Mouse (Mus musculus) kidney, embryonic 16.5 days (tissue): ENCODE measurements at regions not wholly inside any gene's neighbourhood (a gene's known extent, or its start where the extent isn't known, plus 50 kb on each side); places are given as distances from the start of the nearest gene placed in this dataset.
"Not testable (repeated sequence)": the region's sequence is repeated elsewhere in the genome, so short reads cannot be mapped to it uniquely, and the experiment has no call there.

Source experiments
- ATAC-seq: fragments of 200-750 bp; cut with Nextera tagmentation; 2 replicates; pipeline ENCODE4 v1.8.0; 2017; ENCODE audit warnings: moderate TSS enrichment; ENCODE audit not compliant: low FRiP score, low TSS enrichment
- H3K27ac ChIP-seq: fragments of 300-500 bp; sonication (generic); 2 replicates; pipeline ENCODE4 v1.5.1; 2014; ENCODE audit warnings: low read length
- H3K27me3 ChIP-seq: fragments of 300-500 bp; sonication (generic); 2 replicates; pipeline ENCODE4 v1.6.1; 2014; ENCODE audit warnings: low read length, control low read depth, mixed read lengths; ENCODE audit not compliant: insufficient read depth
- H3K36me3 ChIP-seq: fragments of 300-500 bp; sonication (generic); 2 replicates; pipeline ENCODE4 v1.6.1; 2014; ENCODE audit warnings: low read length, control low read depth, mixed read lengths; ENCODE audit not compliant: insufficient read depth
- H3K4me1 ChIP-seq: fragments of 300-500 bp; sonication (generic); 2 replicates; pipeline ENCODE4 v1.6.1; 2014; ENCODE audit warnings: low read length, control low read depth, mixed read lengths; ENCODE audit not compliant: insufficient read depth
- H3K4me2 ChIP-seq: fragments of 300-500 bp; sonication (generic); replicated peaks from 2 replicates; pipeline ENCODE4 v1.6.1; 2014; ENCODE audit warnings: low read depth, low read length
- H3K4me3 ChIP-seq: fragments of 300-500 bp; sonication (generic); 2 replicates; pipeline ENCODE4 v1.5.1; 2014; ENCODE audit warnings: mild to moderate bottlenecking, low read length
- H3K9ac ChIP-seq: fragments of 300-500 bp; sonication (generic); replicated peaks from 2 replicates; pipeline ENCODE4 v1.6.1; 2014; ENCODE audit warnings: low read length
- H3K9me3 ChIP-seq: fragments of 300-500 bp; sonication (generic); 2 replicates; pipeline ENCODE4 v1.6.1; 2016; ENCODE audit warnings: low read length, control low read depth
- WGBS: fragments of 180-500 bp; shearing (Covaris S2); extraction: QIAGEN DNeasy Blood & Tissue Kit; methylation state at CpG from one replicate; pipeline ENCODE4 v1.1.7; 2014; 5-methylcytosine and 5-hydroxymethylcytosine counted together

DNA sequence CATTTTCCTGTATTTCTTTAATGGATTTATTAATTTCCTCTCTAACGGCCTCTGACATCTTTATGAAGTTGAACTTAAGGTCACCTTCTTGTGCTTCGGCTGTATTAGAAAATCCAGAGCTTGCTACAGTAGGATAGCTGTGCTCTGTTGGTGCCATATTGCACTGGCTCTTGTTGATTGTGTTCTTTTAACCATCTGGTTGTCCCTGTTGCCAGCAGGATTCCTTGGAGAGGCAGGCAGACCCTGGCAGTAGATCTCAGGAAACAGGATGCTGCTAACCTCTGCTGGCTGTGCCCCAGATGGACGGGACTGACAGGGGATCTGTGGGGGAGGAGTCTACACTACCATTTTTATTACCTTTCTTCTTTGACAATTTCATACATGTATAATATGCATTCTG, 185.9 kb upstream of the Thumpd2 start:
- peak; percentile 51; the same call in 1 of the 2 replicates for ATAC-seq
- no peak overlapping the region for H3K9ac ChIP-seq
- no peaks in the 10 kb centered on the region for H3K27me3 ChIP-seq
- WGBS: 22% methylated on average over 3 of the region's 3 CpGs
- no peaks in the 10 kb centered on the region for H3K4me1 ChIP-seq
- no peak overlapping the region for H3K4me3 ChIP-seq
- no peaks in the 10 kb centered on the region for H3K36me3 ChIP-seq
- H3K4me2 ChIP-seq: no peak overlapping the region
- 0 out of 2 replicates have a peak overlapping the region, but pooled peaks have one; percentile 27 for H3K27ac ChIP-seq
- H3K9me3 ChIP-seq: no peaks in the 10 kb centered on the region

DNA sequence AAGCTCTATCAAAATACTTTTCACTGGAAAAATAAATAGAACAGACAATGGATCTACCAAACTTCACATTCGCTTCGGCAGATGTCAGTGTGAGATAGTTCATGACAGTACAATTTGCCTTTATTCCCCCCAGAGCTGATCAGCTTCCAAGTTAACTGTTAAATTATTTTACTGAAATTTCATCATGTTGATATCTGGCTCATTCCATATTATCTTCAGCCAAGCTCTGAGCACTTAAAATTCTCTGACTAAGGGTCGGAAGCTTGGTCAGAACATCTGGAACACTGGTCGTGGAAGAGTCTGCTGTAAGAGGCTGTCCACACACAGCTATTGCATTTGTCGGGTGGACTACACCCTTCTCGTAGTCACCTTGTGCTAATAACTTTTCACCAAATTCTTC, 181.3 kb upstream of the Thumpd2 start:
- Histone ChIP-seq H3K27ac (no peak overlapping the region), H3K9ac (no peak overlapping the region), H3K4me1 (no peaks in the 10 kb centered on the region), H3K4me2 (no peak overlapping the region), H3K27me3 (no peaks in the 10 kb centered on the region), H3K9me3 (no peaks in the 10 kb centered on the region), H3K4me3 (no peak overlapping the region), H3K36me3 (no peaks in the 10 kb centered on the region)
- ATAC-seq: no peak
- WGBS: 93% methylated on average over 6 of the region's 6 CpGs

DNA sequence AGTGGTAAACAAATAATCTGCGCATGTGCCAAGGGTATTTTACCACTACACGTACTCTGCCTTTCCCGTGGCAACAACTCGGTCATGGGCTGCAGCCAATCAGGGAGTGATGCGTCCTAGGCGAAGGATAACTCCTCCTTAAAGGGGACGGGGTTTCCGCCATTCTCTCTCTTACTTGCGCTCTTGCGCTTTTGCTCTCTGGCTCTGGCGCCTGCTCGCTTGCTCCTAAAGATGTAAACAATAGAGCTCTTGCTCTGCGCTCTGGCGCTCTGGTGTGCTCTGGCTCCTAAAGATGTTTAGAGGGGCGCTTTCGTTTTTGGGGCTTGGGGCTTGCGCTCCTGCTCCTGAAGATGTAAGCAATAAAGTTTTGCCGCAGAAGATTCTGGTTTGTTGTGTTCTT, 166.9 kb upstream of the Thumpd2 start:
- H3K4me1 ChIP-seq, H3K9ac ChIP-seq, H3K27ac ChIP-seq, ATAC-seq, H3K4me3 ChIP-seq, H3K9me3 ChIP-seq, H3K27me3 ChIP-seq, H3K36me3 ChIP-seq, H3K4me2 ChIP-seq: not testable (repeated sequence)
- whole genome bisulfite sequencing: 95% methylated on average over 9 of the region's 18 CpGs

DNA sequence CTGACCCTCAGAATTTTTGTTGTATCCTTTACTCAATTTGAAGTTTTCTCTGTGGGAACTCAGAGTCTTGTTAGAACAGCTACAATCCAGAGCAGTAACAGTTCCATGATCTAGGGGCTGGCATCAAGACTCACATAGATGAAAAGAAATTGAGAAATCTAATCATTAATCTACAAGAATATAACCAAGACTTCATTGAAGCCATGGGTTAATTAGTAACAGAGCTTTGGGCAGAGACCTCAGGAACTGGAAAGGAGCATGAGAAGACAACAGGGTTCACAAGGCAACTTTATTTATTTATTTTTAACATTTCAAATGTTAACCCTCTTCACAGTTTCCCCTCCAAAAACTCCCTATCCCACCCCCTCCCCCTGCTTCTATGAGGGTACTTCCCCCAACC, 160.4 kb upstream of the Thumpd2 start:
- Histone ChIP-seq H3K4me3 (no peak overlapping the region), H3K4me2 (no peak overlapping the region), H3K27ac (no peak overlapping the region), H3K27me3 (no peaks in the 10 kb centered on the region), H3K4me1 (no peaks in the 10 kb centered on the region), H3K9ac (no peak overlapping the region), H3K9me3 (no peaks in the 10 kb centered on the region), H3K36me3 (no peaks in the 10 kb centered on the region)
- ATAC-seq: no peak

DNA sequence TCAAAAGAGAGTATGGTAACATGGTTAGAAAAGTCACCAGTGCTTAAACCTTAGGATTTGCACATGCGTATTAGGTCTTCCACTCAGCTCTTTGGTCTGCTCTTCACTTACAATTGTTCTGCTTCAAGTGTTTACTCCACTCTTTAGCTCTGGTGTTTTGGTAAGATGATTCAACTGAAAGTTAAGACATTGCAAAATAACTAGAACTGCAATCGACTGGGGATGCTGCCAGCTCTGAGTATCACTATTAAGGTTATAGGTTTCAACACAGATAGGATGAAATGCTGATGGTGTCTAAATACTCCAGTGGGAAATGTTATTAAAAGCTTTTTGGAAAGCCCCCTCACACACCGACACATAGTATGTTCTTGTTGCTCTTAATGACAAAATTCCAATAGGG, 156.6 kb upstream of the Thumpd2 start:
- 91% methylated on average over 3 of the region's 3 CpGs for WGBS

DNA sequence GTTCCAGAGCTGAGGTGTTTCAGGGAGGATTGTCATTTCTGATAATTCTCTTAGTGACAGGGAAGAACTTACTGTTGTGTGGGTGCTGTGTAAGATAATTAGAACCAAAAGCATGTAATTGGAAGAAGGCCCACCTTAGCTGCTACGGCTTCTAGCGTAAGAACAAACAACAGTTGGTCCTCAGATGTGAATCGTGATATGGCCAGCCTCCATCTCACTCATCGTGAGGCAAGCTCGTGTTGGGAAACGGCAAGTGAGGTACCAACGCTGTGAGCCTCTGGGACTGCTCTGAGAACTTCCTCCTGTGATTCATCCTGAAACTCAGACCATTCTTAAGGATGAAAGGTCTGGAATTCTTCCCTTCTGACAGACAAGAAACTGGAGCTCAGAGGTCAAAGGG, 150.0 kb upstream of the Thumpd2 start:
- WGBS: 88% methylated on average over 7 of the region's 7 CpGs
- no peak for ATAC-seq
- no peaks in the 10 kb centered on the region for H3K9me3 ChIP-seq
- H3K4me2 ChIP-seq: no peak overlapping the region
- H3K9ac ChIP-seq: no peak overlapping the region
- no peaks in the 10 kb centered on the region for H3K4me1 ChIP-seq
- H3K27ac ChIP-seq: no peak overlapping the region
- no peaks in the 10 kb centered on the region for H3K36me3 ChIP-seq
- H3K4me3 ChIP-seq: no peak overlapping the region
- H3K27me3 ChIP-seq: no peaks in the 10 kb centered on the region

More for the DNA sequence above, 156.6 kb upstream of the Thumpd2 start:
- H3K9me3 ChIP-seq: no peaks in the 10 kb centered on the region
- no peak overlapping the region for H3K9ac ChIP-seq
- H3K4me1 ChIP-seq: no peaks in the 10 kb centered on the region
- no peak overlapping the region for H3K27ac ChIP-seq
- H3K4me3 ChIP-seq: no peak overlapping the region
- H3K36me3 ChIP-seq: no peaks in the 10 kb centered on the region
- ATAC-seq: no peak
- H3K27me3 ChIP-seq: no peaks in the 10 kb centered on the region
- no peak overlapping the region for H3K4me2 ChIP-seq

DNA sequence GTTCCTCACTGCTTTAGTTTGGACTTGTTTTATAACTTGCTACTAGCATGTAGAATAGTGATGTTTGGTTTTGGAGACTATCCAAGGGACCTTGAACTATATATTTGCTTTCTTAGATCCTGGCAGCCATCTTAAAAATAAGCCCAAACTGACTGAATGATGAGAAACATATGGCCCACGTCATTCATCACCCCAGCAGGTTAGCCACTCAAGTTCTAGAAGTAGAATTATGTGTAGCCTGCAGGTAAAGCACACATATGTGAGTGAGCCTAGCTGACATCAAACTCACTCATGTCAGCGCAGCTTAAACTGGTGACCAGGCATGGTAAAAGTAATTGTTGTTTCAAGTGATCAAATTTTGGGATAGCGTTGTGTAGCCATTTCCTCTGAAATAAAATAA, 147.2 kb upstream of the Thumpd2 start:
- Histone ChIP-seq H3K4me2 (no peak overlapping the region), H3K27ac (no peak overlapping the region), H3K36me3 (no peaks in the 10 kb centered on the region), H3K9me3 (peaks cover 1% of the 10 kb centered on the region; the same call in 1 of the 2 replicates), H3K9ac (no peak overlapping the region), H3K4me1 (no peaks in the 10 kb centered on the region), H3K4me3 (no peak overlapping the region), H3K27me3 (no peaks in the 10 kb centered on the region)
- ATAC-seq: no peak
- 77% methylated on average over 3 of the region's 3 CpGs for WGBS

DNA sequence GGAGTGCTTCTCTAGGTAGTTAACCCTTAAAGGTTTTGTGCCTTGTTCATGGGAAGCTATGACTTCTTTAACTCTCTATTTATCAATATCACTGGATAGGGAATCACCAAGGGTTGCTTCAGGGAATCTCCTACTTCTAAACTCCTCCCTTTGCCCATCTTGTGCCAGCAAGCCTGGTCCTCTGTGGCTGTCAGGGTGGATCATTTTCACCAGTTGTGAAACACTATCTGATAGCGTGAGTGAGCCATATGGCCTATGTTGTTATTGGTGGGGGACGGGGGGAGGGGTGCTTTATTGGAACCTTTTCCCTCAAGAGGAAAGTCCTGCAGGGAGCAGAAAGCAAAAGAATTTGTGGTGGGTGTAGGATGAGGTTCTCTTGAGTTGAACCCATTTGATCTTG, 145.5 kb upstream of the Thumpd2 start:
- WGBS: 72% methylated on average over 2 of the region's 2 CpGs
- no peak overlapping the region for H3K9ac ChIP-seq
- H3K27ac ChIP-seq: no peak overlapping the region
- no peak overlapping the region for H3K4me2 ChIP-seq
- no peaks in the 10 kb centered on the region for H3K36me3 ChIP-seq
- peaks cover 14% of the 10 kb centered on the region for H3K9me3 ChIP-seq
- no peaks in the 10 kb centered on the region for H3K4me1 ChIP-seq
- no peak overlapping the region for H3K4me3 ChIP-seq
- no peaks in the 10 kb centered on the region for H3K27me3 ChIP-seq
- ATAC-seq: no peak

DNA sequence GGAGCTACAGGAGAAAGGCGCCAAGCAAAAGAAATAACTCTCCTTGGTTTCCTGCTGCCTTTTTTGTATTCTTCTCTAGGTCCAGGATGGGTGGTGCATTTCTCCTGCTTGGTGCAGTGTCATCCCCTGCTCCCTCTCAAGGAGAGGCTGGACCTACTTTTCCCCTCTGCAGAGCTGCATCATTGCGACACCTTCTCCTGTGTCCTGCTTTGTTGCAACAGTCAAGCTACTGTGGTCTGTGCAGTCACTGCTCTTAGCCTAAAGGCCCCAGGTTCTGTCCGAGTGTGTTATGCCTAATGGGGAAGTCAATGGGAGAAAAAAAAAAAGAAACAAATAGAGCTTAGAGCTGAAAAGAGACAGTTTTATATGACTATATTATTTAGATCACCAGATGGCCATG, 144.4 kb upstream of the Thumpd2 start:
- Histone ChIP-seq H3K27ac (no peak overlapping the region), H3K4me1 (no peaks in the 10 kb centered on the region), H3K4me3 (no peak overlapping the region), H3K9me3 (peaks cover 14% of the 10 kb centered on the region), H3K9ac (no peak overlapping the region), H3K36me3 (no peaks in the 10 kb centered on the region), H3K27me3 (no peaks in the 10 kb centered on the region), H3K4me2 (no peak overlapping the region)
- WGBS: 81% methylated on average over 3 of the region's 3 CpGs
- no peak for ATAC-seq

DNA sequence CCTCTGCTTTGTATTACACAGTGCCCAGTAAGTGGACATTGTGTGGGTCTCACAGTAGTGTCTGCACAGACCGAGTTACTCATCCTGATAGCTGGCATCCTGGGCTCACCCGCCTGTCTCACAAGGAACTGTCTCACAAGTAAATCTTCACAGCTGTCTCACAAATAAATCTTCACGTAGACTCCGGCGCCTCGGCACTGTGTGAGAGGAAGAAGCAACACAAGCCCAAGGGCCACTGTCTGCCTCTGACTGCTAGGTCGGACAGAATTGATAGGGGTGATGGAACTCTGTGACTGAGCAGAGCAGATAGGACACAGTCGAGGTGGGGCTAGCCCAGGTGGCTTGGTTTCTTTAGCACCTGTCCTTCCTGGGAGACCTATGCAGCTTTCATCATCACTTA, 136.2 kb upstream of the Thumpd2 start:
- ATAC-seq: peak; percentile 57; the same call in 1 of the 2 replicates
- Histone ChIP-seq H3K4me1 (peaks cover 6% of the 10 kb centered on the region), H3K4me3 (no peak overlapping the region), H3K9ac (no peak overlapping the region), H3K27me3 (no peaks in the 10 kb centered on the region), H3K36me3 (no peaks in the 10 kb centered on the region), H3K27ac (no peak overlapping the region), H3K4me2 (0 out of 2 replicates have a peak overlapping the region, but pooled peaks have one; percentile 21), H3K9me3 (peaks cover 2% of the 10 kb centered on the region)
- 19% methylated on average over 8 of the region's 8 CpGs for WGBS

DNA sequence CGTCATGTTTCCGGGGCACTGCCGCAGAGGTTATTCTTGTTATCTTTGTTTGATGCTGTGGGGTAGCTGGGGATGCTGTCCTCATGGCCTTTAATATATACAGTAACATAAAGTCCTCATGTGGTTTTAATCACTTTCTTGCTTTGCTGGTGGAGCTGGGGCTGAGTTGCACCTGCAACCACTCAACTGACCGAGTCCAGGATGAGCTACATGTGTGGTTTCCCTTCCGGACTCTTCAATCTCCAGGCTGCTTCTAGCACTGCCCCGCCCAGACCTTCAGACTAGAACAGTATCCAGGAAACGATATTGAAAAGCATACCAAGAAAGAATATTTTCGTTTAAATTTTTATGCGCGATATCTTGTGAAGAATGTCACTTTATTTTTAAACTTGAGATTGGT, 129.1 kb upstream of the Thumpd2 start:
- Histone ChIP-seq H3K9me3 (no peaks in the 10 kb centered on the region), H3K27me3 (no peaks in the 10 kb centered on the region), H3K4me1 (no peaks in the 10 kb centered on the region), H3K36me3 (no peaks in the 10 kb centered on the region), H3K27ac (no peak overlapping the region), H3K9ac (no peak overlapping the region), H3K4me2 (no peak overlapping the region), H3K4me3 (no peak overlapping the region)
- no peak for ATAC-seq
- 84% methylated on average over 10 of the region's 10 CpGs for WGBS
